Mouse (Mus musculus) brain, embryonic 14.5 days (tissue): ENCODE data around the gene Gm10272.

Experiments used
- CTCF ChIP-seq: fragments of 200-500 bp; IDR thresholded peaks from 2 replicates; pipeline ENCODE4 v1.5.1; 2012; ENCODE audit warnings: inconsistent platforms, mild to moderate bottlenecking, moderate library complexity, borderline replicate concordance; ENCODE audit not compliant: insufficient read depth, insufficient read length; ENCODE audit errors: extremely low read depth
- POLR2A ChIP-seq: fragments of 200-500 bp; IDR thresholded peaks from 2 replicates; pipeline ENCODE4 v1.6.1; 2012; ENCODE audit warnings: mild to moderate bottlenecking, inconsistent platforms, borderline replicate concordance; ENCODE audit not compliant: poor library complexity, insufficient read depth, insufficient read length, severe bottlenecking; ENCODE audit errors: extremely low read depth

DNA sequence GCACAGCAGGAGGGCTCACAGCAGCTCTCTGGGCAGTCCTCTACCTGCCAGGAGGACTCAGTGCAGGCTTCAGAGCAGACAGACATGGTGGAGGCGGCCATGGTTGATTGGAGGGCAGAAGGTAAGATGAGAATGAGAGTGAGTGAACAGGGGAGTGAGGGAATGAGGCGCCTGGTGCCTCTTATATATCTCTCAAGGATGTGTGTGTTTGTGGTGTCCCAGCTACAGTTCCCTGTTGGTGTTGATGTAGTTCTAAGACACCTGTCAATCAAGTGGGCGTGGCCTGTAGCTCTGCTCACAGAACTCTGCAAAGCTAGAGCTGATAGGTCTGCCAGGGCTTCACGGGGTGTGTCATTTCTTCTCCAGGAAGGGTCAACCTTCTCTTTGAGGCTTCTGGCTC, 9.3 kb upstream of the Gm10272 start, which contains the start of gene Gm9508:
- TF ChIP-seq CTCF (no peak), POLR2A (no peak)
